Mouse (Mus musculus) neural tube, embryonic 11.5 days (tissue): Measurements from ENCODE around the gene Abca1. TPM values are rescaled to one million over a fixed set of nuclear protein-coding genes. Genes with fewer than 3 reads are reported as not detected.

ENCODE experiments used
- ATAC-seq: fragments of 200-750 bp; cut with Nextera tagmentation; 2 replicates; pipeline ENCODE4 v1.8.0; 2017; ENCODE audit warnings: moderate number of reproducible peaks, mild to moderate bottlenecking, moderate TSS enrichment, moderate library complexity; ENCODE audit not compliant: insufficient read depth, low FRiP score, low TSS enrichment
- DNase-seq: peaks from one replicate; pipeline ENCODE4 v3.0.0-alpha.2; 2015; ENCODE audit warnings: low spot score
- H3K27ac ChIP-seq: fragments of 300-500 bp; sonication (generic); 2 replicates; pipeline ENCODE4 v1.5.1; 2014; ENCODE audit warnings: low read depth, mild to moderate bottlenecking, low read length
- H3K27me3 ChIP-seq: fragments of 300-500 bp; sonication (generic); 2 replicates; pipeline ENCODE4 v1.6.1; 2014; ENCODE audit warnings: mild to moderate bottlenecking, low read length, mixed read lengths; ENCODE audit not compliant: control insufficient read depth, insufficient read depth
- H3K36me3 ChIP-seq: fragments of 300-500 bp; sonication (generic); 2 replicates; pipeline ENCODE4 v1.6.1; 2014; ENCODE audit warnings: mild to moderate bottlenecking, low read length, moderate library complexity, mixed read lengths; ENCODE audit not compliant: control insufficient read depth, insufficient read depth
- H3K4me1 ChIP-seq: fragments of 300-500 bp; sonication (generic); 2 replicates; pipeline ENCODE4 v1.6.1; 2014; ENCODE audit warnings: low read length, mixed read lengths; ENCODE audit not compliant: control insufficient read depth, insufficient read depth
- H3K4me2 ChIP-seq: fragments of 300-500 bp; sonication (generic); 2 replicates; pipeline ENCODE4 v1.6.1; 2014; ENCODE audit warnings: low read depth, mild to moderate bottlenecking, moderate library complexity
- H3K4me3 ChIP-seq: fragments of 300-500 bp; sonication (generic); 2 replicates; pipeline ENCODE4 v1.5.1; 2014; ENCODE audit warnings: low read depth, low read length
- H3K9ac ChIP-seq: fragments of 300-500 bp; sonication (generic); 2 replicates; pipeline ENCODE4 v1.6.1; 2014; ENCODE audit warnings: mild to moderate bottlenecking, low read length
- H3K9me3 ChIP-seq: fragments of 300-500 bp; sonication (generic); 2 replicates; pipeline ENCODE4 v1.6.1; 2016; ENCODE audit warnings: low read length; ENCODE audit not compliant: control insufficient read depth
- WGBS: fragments of 180-500 bp; shearing (Covaris S2); extraction: QIAGEN DNeasy Blood & Tissue Kit; methylation state at CpG from one replicate; pipeline ENCODE4 v1.1.7; 2014; 5-methylcytosine and 5-hydroxymethylcytosine counted together
- polyA plus RNA-seq: library from polyadenylated mRNA; unstranded; fragments of >200 nt; fragmentation: Nextera tagmentation; extraction: Ambion mirVana; gene quantifications from 2 replicates; pipeline ENCODE4 v1.2.1, GENCODE M21; 2014

The Abca1 gene
- polyA plus RNA-seq, 1 experiment from 2014 or later = 11.0 TPM

- H3K36me3 ChIP-seq = peaks cover 3% of the 10 kb centered on the region; the same call in 1 of the 2 replicates
- H3K9ac ChIP-seq = peak within 1 kb of the TSS; percentile 75
- no peaks in the 10 kb centered on the region for H3K27me3 ChIP-seq
- ATAC-seq = peak; percentile 94
- under 1% methylated on average over 63 of the region's 63 CpGs for WGBS
- H3K4me1 ChIP-seq = no peaks in the 10 kb centered on the region
- peak; percentile 98 for DNase-seq
- peak within 1 kb of the TSS; percentile 54 for H3K4me2 ChIP-seq
- no peaks in the 10 kb centered on the region for H3K9me3 ChIP-seq
- peak within 1 kb of the TSS; percentile 64; the same call in 1 of the 2 replicates for H3K27ac ChIP-seq
- peak within 1 kb of the TSS; percentile 67 for H3K4me3 ChIP-seq
Measured at GRCm38 (mm10) chr4:53011732-53012361, 147.8 kb downstream of the Abca1 start, which contains the start of gene Nipsnap3b. Gene Nipsnap3b, plus strand, starts transcription at chr4:53011880.

GRCm38 (mm10) chr4:53009871-53010270 lies 149.8 kb downstream of the Abca1 start:
- DNase-seq = no peak
- no peak for ATAC-seq
- no peaks in the 10 kb centered on the region for H3K9me3 ChIP-seq
- 0 out of 2 replicates have a peak, but pooled peaks cover 3% of the 10 kb centered on the region for H3K36me3 ChIP-seq
- no peak overlapping the region for H3K4me2 ChIP-seq
- no peak overlapping the region for H3K9ac ChIP-seq
- H3K4me1 ChIP-seq = no peaks in the 10 kb centered on the region
- no peaks in the 10 kb centered on the region for H3K27me3 ChIP-seq
- WGBS = 95% methylated on average over 4 of the region's 4 CpGs
- H3K27ac ChIP-seq = no peak overlapping the region
- H3K4me3 ChIP-seq = no peak overlapping the region

- DNase-seq = no peak
- Histone ChIP-seq H3K4me3 (no peak overlapping the region), H3K36me3 (no peaks in the 10 kb centered on the region)
Measured at GRCm38 (mm10) chr4:53009183-53009582, 150.5 kb downstream of the Abca1 start.

GRCm38 (mm10) chr4:53000154-53000553 lies 159.5 kb downstream of the Abca1 start:
- no peak overlapping the region for H3K27ac ChIP-seq
- ATAC-seq (no peak), DNase-seq (no peak)
- H3K36me3 ChIP-seq = no peaks in the 10 kb centered on the region
- H3K9me3 ChIP-seq = no peaks in the 10 kb centered on the region
- H3K9ac ChIP-seq = no peak overlapping the region
- no peak overlapping the region for H3K4me2 ChIP-seq
- WGBS = 86% methylated on average over 8 of the region's 8 CpGs
- H3K4me1 ChIP-seq = no peaks in the 10 kb centered on the region
- no peaks in the 10 kb centered on the region for H3K27me3 ChIP-seq
- no peak overlapping the region for H3K4me3 ChIP-seq

More at GRCm38 (mm10) chr4:53009183-53009582, 150.5 kb downstream of the Abca1 start:
- no peak for ATAC-seq
- Histone ChIP-seq H3K4me2 (no peak overlapping the region), H3K27me3 (no peaks in the 10 kb centered on the region), H3K9me3 (no peaks in the 10 kb centered on the region), H3K4me1 (no peaks in the 10 kb centered on the region), H3K27ac (no peak overlapping the region), H3K9ac (no peak overlapping the region)
- WGBS = 81% methylated on average over 4 of the region's 4 CpGs

- Histone ChIP-seq H3K9ac (no peak overlapping the region), H3K4me1 (no peaks in the 10 kb centered on the region), H3K4me3 (no peak overlapping the region), H3K36me3 (no peaks in the 10 kb centered on the region), H3K4me2 (no peak overlapping the region), H3K27ac (no peak overlapping the region), H3K9me3 (no peaks in the 10 kb centered on the region), H3K27me3 (no peaks in the 10 kb centered on the region)
- WGBS = 93% methylated on average over 6 of the region's 6 CpGs
- DNase-seq (no peak), ATAC-seq (no peak)
Measured at GRCm38 (mm10) chr4:52999449-52999848, 160.2 kb downstream of the Abca1 start.

GRCm38 (mm10) chr4:52989248-52989647 lies 170.4 kb downstream of the Abca1 start, which contains the start of gene Nipsnap3a:
Gene Nipsnap3a, plus strand, starts transcription at chr4:52989272.
- DNase-seq = peak; percentile 11
- H3K9me3 ChIP-seq = no peaks in the 10 kb centered on the region
- H3K27ac ChIP-seq = no peak within 1 kb of the TSS
- H3K4me3 ChIP-seq = peak within 1 kb of the TSS; percentile 12; the same call in 1 of the 2 replicates
- H3K36me3 ChIP-seq = no peaks in the 10 kb centered on the region
- no peaks in the 10 kb centered on the region for H3K4me1 ChIP-seq
- 0 out of 2 replicates have a peak, but pooled peaks have one; percentile 23 for ATAC-seq
- peak within 1 kb of the TSS; percentile 41 for H3K4me2 ChIP-seq
- WGBS = 26% methylated on average over 12 of the region's 12 CpGs
- peak within 1 kb of the TSS; percentile 52 for H3K9ac ChIP-seq
- no peaks in the 10 kb centered on the region for H3K27me3 ChIP-seq

GRCm38 (mm10) chr4:52986266-52986665 lies 173.4 kb downstream of the Abca1 start:
- Histone ChIP-seq H3K36me3 (no peaks in the 10 kb centered on the region), H3K27me3 (no peaks in the 10 kb centered on the region), H3K4me1 (no peaks in the 10 kb centered on the region), H3K9me3 (no peaks in the 10 kb centered on the region), H3K9ac (no peak overlapping the region), H3K4me3 (no peak overlapping the region), H3K4me2 (no peak overlapping the region), H3K27ac (no peak overlapping the region)
- 89% methylated on average over 2 of the region's 2 CpGs for WGBS
- no peak for DNase-seq
- no peak for ATAC-seq

- H3K27me3 ChIP-seq = no peaks in the 10 kb centered on the region
- no peak for DNase-seq
- H3K4me1 ChIP-seq = no peaks in the 10 kb centered on the region
- no peak for ATAC-seq
- no peak overlapping the region for H3K9ac ChIP-seq
- H3K4me3 ChIP-seq = no peak overlapping the region
- H3K36me3 ChIP-seq = no peaks in the 10 kb centered on the region
- WGBS = 85% methylated on average over 2 of the region's 2 CpGs
- H3K4me2 ChIP-seq = no peak overlapping the region
- no peaks in the 10 kb centered on the region for H3K9me3 ChIP-seq
- H3K27ac ChIP-seq = no peak overlapping the region
Measured at GRCm38 (mm10) chr4:52985216-52985615, 174.5 kb downstream of the Abca1 start.
